Mouse (Mus musculus) brain, embryonic 14.5 days (tissue): ENCODE measurements around the gene Nbea.

Experiments
- CTCF ChIP-seq: fragments of 200-500 bp; IDR thresholded peaks from 2 replicates; pipeline ENCODE4 v1.5.1; 2012; ENCODE audit warnings: inconsistent platforms, mild to moderate bottlenecking, moderate library complexity, borderline replicate concordance; ENCODE audit not compliant: insufficient read depth, insufficient read length; ENCODE audit errors: extremely low read depth
- POLR2A ChIP-seq: fragments of 200-500 bp; IDR thresholded peaks from 2 replicates; pipeline ENCODE4 v1.6.1; 2012; ENCODE audit warnings: mild to moderate bottlenecking, inconsistent platforms, borderline replicate concordance; ENCODE audit not compliant: poor library complexity, insufficient read depth, insufficient read length, severe bottlenecking; ENCODE audit errors: extremely low read depth

- TF ChIP-seq POLR2A (no peak), CTCF (no peak)
Measured at GRCm38 (mm10) chr3:55730142-55730541, 453.4 kb downstream of the Nbea start.
